Mouse (Mus musculus): ENCODE measurements around the gene Prelp.
A peak's percentile ranks its signal among the peaks of the same experiment; 100 is the strongest.

Prelp gene

DNA sequence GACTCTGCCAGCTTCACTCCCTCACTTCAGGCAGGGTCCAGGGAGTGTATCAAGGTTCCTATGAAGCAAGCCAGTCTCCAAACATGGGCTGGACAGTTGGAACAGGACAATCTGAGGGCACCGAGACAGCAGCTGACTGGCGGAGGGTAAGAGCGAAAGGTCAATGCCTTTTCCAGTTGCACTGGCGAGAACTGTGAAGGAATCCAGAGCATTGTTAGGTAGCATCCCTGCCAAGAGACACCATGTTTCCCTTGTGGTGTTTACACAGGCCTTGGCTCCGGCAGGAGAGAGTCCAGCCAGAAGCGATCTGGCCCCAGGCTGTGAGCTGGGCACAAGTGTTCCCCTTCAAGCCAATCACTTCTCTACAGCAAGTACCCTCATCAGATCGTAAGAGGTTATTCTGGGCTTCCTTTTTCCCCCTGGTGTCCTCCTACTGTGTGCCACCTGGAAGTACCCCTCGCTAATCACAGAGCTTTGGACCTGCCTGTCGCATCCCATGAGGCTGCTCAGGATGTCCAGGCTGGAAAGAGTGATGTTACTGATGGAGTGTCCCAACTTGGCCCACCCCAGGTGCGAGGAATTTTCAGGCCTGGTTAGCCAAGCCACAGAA lies 13.2 kb upstream of the Prelp start:
- no peak for DNase-seq (ENCODE audit: extremely low spot score, low spot score)

DNA sequence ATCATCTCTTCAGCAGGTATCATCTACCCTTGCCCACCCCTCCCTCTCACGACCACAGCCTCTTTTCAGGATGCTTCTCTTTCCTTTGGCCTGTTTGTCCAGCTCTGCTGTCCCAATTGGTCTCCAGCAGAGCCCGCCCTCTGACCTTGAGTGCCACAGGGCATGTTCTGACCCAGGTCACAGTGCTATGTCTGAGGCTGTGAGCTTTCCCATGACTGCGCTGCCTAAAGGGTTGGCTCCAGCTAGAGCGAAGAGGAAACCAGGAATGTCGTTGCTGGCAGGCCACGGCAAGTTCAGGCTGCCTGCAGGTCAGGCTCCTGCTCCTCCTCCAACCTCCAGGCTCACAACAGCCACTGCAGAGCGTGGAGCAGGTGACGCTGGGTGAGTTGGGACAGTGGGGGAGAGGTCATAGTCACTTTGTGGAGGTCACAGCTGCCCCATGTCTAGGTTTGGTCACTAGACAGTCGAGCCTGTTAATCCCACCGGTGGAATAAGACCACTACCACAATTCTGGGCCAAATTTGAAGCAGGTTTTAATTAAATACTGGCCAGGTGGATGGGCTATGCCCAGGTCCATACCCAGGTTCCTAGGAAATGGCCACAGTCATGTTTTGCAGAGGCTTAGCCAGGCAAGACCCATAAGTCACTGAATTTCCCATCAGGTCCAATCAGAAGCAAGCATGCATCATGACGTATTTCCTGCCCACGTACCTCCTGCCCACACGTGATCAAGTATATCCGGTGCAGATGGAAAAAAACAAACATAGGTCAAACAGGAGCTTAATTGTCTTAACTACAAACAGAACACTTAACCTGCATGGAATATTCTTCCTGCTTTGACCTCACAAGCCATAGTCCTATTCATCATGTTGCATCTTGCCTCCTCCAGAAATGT lies 12.3 kb upstream of the Prelp start:
- no peak for DNase-seq (ENCODE audit: extremely low spot score, low spot score)

DNA sequence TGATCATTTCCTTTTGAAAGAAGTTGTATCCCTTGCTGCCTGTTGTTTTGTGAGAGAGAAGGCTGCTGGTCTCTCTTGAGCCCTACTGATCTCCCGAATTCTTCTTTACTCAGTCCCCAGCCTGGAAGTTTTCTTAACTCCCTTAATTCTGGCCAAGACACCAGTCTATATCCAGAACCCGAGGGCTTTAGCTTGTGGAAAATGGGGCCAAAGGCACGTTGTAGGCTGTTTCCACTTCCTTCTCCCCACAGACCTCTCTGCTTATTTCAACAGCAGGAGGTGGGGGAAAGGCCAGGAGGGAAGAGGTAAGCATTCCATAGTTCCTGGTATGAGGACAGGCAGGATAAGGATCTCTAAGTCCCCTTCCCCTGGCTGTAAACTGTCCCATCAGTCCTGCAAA lies 8.8 kb upstream of the Prelp start:
- no peak for DNase-seq (ENCODE audit: extremely low spot score, low spot score)

DNA sequence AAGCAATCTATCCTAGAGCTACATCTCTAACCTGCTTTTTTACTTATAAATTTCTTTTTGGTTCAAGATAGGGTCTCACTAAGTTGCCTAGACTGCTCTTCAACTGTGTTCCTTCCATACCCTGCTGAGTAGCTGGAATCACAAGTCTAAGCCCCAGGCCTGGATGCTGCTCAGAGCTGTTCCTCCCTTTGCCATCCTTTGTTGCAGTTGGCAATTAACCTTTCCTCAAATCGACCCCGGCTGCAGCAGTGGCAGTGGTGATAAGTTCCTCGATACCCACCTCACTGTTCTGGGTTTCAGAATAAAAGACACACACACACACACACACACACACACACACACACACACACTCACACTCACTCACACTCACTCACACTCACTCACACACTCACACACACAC lies 4.0 kb upstream of the Prelp start:
- no peak for DNase-seq (ENCODE audit: extremely low spot score, low spot score)

GRCm38 (mm10) chr1:133924141-133924875 lies 3.1 kb upstream of the Prelp start:
- DNase-seq (ENCODE audit: extremely low spot score, low spot score) = no peak

- no peak for DNase-seq (ENCODE audit: extremely low spot score, low spot score)
These were observed 1.9 kb upstream of the Prelp start for GRCm38 (mm10) chr1:133923071-133923470.

DNA sequence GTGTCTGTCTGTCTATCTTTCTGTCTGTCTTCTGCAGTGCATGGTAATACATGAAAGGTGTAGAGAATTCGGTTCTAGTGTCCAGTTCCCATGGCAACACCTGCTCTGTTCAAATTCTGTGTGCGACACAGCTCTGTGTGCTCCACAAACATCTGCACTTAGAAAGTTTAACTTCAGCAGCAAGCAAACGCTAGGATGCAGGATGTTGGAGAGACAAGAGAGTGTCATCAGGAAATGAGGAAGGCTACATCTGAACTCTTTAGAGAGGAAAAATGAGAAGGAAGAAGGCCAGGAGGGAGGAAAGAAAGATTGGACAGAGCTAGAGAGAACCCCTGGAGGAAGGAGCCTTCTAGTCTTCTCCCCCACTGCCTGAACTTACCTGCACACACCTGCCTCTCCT lies 338 bp downstream of the Prelp start:
- DNase-seq (ENCODE audit: extremely low spot score, low spot score) = no peak

DNA sequence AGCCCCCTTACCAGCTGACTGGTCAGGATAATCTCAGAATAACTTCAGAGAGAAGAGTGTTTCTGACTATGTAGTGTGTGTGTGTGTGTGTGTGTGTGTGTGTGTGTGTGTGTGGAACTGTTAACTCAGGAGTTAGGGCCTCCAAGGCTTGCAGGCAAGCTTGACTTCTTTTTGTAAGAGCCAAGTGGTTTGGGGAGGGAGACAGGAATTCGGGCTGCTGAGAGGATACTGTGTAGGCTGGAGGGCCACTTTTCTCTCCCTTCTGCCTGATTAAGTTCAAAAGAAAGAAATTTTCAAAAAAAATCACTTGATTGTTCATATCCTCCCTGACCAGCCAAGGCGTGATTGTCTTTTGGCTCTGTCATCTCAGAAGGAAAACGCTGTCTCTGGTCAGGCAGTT lies 813 bp downstream of the Prelp start:
- no peak for DNase-seq (ENCODE audit: extremely low spot score, low spot score)

- DNase-seq (ENCODE audit: extremely low spot score, low spot score) = no peak
These were observed 3.1 kb downstream of the Prelp start for GRCm38 (mm10) chr1:133918088-133918470.

GRCm38 (mm10) chr1:133917456-133918087 lies 3.6 kb downstream of the Prelp start:
- DNase-seq (ENCODE audit: extremely low spot score, low spot score) = no peak

DNA sequence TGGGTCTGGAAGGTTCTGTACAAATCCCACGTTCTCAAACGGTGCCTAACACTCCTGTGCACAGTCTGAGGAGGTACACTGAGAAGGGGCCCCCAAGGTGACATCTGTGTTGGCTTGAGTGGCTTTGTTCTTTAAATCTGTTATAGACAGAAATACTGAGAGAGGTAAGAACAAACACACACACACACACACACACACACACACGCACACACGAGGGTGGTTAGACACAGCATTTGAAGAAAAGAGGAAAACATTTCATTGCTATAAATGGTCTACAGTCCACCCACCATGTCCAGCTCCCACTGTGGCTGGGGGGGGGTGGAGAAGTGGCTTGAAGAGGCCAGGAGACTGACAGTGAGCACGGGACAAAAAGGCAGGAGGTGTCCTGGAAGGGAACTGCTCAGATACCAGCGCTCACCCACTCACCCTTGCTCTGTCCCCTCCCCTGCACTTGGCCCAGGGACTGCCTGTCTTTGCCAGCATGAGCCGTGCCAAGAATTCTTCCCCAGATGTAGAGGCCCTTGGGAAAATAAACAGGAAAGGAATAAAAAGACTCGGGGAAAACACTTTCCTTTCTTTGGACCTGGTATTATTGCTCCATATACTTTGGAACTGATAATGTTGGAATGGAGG lies 5.4 kb downstream of the Prelp start:
- DNase-seq (ENCODE audit: extremely low spot score, low spot score) = no peak

- DNase-seq (ENCODE audit: extremely low spot score, low spot score) = no peak
These were observed 6.1 kb downstream of the Prelp start for GRCm38 (mm10) chr1:133915115-133915514.

DNA sequence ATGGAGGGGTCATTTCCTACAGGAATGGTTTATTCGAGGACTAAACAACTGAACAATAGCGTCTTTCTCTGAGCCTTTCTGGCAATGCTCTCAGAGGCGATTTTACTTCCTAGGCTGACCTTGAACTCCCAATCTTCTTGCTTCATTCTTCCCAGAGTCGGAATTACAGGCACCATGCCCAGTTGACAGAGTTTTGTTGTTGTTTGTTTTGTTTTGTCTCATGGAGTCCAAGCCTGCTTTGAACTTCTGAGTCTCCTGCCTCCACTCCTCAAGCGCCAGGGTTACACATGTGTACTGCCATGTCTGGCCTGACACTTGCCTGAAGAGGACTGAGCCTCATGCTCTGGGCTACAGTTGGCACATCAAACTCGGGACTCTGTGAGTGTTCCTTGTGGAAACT lies 8.2 kb downstream of the Prelp start:
- DNase-seq (ENCODE audit: extremely low spot score, low spot score) = no peak

GRCm38 (mm10) chr1:133911456-133911855 lies 9.8 kb downstream of the Prelp start:
- DNase-seq (ENCODE audit: extremely low spot score, low spot score) = peak; percentile 68

- no peak for DNase-seq (ENCODE audit: extremely low spot score, low spot score)
These were observed 10.2 kb downstream of the Prelp start for GRCm38 (mm10) chr1:133911008-133911407.

GRCm38 (mm10) chr1:133910108-133910507 lies 11.1 kb downstream of the Prelp start:
- DNase-seq (ENCODE audit: extremely low spot score, low spot score) = no peak

GRCm38 (mm10) chr1:133908659-133909575 lies 12.3 kb downstream of the Prelp start:
- peak; percentile 59 for DNase-seq (ENCODE audit: extremely low spot score, low spot score)

- DNase-seq (ENCODE audit: extremely low spot score, low spot score) = peak; percentile 60
These were observed 13.1 kb downstream of the Prelp start, which contains the start of gene Optc for GRCm38 (mm10) chr1:133907949-133908658. Gene Optc, minus strand, starts transcription at chr1:133907999.

- no peak for DNase-seq (ENCODE audit: extremely low spot score, low spot score)
These were observed 14.8 kb downstream of the Prelp start for GRCm38 (mm10) chr1:133906420-133906819.
